Mouse (Mus musculus) cerebellum, postnatal 4 days (tissue): ENCODE measurements around the gene Stk32c.
A peak's percentile ranks its signal among the peaks of the same experiment; 100 is the strongest.

Experiments
- DNase-seq, 2 experiments: peaks; one replicate each; pipeline ENCODE4 v3.0.0; 2022; ENCODE audit warnings: low spot score in 2 of 2, mixed read lengths in 1 of 2

The Stk32c gene

DNA sequence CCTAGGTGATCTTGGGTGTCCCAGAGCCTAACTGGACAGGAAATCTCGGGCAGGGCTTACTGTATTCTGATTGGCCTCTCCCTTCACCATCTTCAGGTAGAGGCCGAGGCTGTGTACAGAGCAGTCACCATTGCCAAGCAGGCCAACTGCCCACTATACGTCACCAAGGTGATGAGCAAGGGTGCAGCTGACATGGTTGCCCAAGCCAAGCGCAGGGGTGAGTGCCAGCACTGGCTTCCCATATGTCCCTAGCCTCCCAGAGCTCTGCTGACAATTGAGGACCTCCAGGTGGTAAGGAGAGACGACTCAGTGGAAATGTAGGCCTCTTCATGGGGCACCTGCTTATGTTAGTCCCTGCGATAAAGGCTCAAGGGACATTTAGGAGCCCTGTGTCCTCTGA lies 118.3 kb downstream of the Stk32c start:
- no peak for DNase-seq

DNA sequence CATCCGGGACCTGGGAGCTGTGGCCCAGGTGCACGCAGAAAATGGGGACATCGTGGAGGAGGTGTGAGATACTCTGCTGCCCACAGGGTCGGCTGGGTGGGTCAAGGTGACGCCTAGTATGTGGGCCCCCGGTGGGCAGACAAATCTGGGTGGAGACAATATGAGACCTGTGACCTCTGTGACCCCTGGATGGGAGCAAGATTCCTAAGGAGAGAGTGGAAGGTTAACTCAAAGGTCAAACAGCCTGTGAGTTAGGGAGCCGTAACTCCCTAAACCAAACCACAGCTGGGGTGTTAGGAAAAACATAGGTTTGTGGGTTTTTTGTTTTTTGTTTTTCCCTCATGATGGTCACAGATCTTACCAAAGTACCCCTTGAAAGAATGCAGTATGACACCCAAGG lies 119.3 kb downstream of the Stk32c start:
- DNase-seq = no peak

DNA sequence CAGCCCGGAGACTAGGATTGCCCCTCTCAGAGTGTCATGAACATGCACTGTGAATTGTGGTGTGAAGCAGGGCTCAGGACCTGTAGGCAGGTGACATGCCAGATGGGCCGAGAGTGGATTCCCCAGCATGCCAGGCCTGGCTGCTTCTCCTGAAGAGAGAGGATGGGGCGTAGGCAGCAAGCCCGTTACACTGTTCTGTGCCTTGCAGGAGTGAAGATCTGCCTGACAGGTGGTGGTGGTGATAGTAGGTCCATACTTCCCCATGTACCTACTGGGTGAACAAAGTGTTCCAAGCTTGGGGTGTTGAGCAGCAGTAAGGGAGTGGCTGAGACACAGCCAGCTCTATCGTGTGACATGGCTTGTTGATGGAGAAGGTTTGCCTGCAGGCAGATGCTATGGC lies 120.0 kb downstream of the Stk32c start:
- no peak for DNase-seq

DNA sequence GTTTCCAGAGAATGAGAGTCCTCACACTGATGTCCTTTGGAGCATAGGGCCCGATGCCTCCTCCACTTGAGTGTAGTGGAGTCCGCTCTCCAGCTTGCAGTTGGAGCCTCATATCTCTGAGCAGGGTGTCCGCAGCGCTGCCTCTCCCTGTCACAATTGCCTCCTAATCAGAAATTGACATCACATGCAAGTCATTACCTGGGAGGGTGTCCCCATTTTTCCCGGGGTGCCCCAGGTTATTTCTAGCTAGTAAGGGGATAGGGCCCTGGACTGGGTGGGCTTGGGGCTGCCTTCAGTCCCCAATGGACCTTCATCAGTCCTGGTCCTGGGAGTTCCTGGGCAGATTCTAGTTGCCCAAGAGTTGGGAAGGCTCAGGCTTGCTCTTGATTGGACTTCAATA lies 120.4 kb downstream of the Stk32c start:
- DNase-seq = no peak

- DNase-seq = no peak
Measured at GRCm38 (mm10) chr7:139091681-139092080, 121.4 kb downstream of the Stk32c start.

DNA sequence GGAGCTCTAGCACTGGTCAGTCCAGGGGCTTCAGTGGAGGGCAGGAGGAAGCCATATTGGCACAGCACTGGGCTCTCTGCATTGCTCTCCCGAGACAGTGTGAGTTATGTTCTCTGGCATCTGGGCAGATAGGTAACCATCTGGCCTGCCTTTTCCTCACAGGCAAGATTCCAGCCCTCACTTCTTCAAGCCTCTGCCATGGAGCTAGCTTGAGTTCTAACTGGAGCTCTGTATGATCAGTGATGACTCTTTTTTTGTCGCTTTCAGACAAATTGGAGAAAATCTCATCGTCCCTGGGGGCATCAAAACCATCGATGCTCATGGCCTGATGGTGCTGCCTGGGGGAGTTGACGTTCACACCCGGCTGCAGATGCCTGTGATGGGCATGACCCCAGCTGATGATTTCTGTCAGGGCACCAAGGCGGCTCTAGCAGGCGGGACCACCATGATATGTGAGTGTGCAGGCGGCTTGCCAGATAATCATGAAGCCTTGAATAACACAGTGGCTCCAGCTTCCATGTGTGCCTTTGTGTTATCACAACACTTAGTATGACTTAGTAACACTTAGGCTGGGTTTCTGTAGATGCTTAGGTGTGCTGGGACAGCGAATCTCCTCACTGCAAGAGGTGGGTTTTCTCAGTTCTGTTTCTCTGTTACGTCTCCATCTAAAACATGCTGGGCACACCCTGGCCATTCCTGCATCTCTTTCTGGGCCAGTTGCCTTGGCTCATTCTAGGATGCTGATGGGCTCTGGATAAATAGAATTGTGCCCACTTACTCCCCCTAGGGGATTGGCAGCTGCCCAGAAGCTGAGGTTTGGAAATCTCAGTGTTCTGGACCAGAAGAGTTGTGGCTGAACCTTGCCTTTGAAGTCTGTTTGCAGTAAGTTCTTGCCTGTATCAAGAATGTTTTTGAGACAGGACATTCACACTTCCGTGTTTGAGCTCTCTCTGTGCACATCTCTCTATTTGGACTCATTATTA lies 122.9 kb downstream of the Stk32c start:
- peak in 1 of 2 experiments; percentile 56 for DNase-seq

DNA sequence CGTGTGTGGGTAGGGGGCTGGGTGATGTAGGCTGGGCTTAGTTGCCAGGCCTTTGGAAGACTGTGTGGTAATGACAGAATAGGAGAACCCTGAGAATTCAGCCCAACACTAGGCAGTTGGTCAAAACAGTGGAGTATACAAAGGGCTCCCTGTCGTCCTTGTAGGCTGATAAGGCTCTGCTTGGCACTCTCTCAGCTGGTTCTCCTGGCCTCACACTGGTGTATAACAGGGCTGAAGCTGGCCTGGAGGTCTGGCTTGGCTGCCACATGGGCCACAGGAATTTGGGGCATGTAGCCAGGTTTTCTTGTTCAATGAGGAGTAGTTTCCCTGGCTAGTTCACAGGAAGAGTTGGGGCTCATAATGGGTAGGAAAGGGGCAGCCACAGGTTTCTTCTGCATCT lies 125.3 kb downstream of the Stk32c start:
- DNase-seq = no peak

DNA sequence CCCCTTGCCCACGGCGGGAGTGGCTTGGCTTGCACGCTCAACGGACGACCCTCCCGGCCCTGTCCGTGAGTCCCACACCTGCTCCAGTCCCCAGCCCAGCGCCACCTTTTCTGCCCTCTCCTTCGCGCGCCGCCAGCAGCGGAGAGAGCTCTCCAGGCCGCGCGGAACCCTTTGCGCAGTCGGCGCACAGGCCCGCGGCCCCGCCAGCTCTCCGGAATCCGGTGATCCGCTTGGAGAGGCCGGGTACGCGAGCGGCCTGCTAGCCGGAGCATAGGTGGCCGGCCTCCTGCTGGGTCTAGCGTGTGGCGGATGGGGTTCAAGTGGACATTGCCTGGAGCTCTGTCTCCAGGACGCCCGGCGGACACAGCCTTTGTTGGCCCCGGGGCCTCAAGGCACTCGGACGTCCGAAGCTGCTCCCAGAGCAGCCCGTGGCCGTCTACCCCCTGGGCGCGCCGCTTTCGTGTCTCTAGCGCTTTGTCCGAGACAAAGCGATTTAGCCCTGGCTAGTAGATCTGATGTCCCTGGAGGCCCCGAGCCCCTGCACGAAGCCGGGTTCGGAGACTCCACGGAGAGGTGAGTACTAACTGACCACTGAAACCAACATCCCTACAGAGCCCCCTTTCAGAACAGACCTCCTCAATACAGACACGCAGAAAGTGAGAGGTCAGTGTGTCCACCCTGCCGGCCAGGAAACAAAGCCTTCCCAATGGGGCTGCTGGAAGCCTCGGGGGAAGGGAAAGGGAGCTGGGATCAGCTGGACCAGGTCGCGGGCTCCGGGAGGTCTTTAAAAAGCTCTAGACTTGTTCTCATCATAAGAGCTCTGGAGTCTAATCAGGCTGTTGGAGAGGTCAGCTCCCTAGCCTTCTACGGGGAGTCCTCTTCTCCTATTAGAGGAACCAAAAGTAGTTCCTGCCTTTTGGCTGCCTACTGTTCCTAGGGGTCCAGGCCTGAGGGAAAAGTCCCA lies 126.6 kb downstream of the Stk32c start:
- DNase-seq = no peak

DNA sequence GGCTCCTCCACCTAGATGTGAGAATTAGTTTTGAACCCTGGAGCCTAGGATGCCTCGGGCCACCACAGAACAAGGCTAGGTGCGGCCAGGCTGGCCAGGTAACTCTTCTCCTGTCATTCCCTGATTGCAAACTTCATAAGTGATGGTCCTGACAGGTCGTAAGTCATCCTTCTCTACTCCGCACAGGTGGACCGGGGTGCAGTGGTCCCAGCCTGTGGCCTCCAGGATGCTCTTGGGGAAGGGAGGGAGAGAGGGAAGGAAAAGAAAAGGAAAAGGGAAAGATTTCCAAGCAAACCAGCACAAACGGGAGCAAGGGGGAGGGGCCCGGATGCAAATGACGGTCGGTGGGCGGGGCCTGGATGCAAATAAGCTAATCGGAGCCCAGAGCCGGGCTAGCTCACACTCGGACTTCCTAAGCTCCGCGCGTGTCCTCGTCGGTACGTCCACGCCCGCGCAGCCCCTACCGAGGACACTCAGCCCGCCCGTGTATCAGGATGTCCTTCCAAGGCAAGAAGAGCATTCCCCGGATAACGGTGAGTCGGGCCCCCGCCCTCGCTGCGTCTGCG lies 127.4 kb downstream of the Stk32c start, which contains the start of gene Dpysl4:
Gene Dpysl4, plus strand, starts transcription at position 373 of the 566 bp plus-strand sequence.
- DNase-seq = peak; percentile 71 to 83

GRCm38 (mm10) chr7:139084316-139084715 lies 128.8 kb downstream of the Stk32c start:
- no peak for DNase-seq

- DNase-seq = no peak
Measured at GRCm38 (mm10) chr7:139082281-139082680, 130.8 kb downstream of the Stk32c start.

GRCm38 (mm10) chr7:139081158-139081557 lies 131.9 kb downstream of the Stk32c start:
- no peak for DNase-seq

GRCm38 (mm10) chr7:139080714-139081113 lies 132.4 kb downstream of the Stk32c start:
- DNase-seq = peak in 1 of 2 experiments; percentile 57

DNA sequence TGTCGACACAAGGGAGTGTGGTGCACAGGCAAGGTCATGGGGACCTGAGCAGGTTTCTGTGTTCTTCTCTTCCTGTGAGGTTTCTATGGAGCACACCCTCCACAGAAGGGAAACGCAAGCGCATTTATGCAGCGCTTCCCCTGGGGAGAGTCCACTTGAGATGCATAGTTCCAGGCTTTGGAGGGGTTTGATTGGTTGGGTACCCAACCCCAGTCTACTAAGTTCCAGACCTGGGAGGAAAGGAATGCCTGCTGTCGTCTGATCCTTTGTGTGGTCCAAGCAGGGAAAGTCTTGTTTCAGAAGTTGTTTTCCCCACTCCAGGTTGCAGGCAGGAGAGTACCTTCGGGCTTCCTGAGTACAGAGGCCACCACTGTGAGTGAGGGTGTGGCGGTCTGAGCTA lies 134.0 kb downstream of the Stk32c start:
- no peak for DNase-seq

DNA sequence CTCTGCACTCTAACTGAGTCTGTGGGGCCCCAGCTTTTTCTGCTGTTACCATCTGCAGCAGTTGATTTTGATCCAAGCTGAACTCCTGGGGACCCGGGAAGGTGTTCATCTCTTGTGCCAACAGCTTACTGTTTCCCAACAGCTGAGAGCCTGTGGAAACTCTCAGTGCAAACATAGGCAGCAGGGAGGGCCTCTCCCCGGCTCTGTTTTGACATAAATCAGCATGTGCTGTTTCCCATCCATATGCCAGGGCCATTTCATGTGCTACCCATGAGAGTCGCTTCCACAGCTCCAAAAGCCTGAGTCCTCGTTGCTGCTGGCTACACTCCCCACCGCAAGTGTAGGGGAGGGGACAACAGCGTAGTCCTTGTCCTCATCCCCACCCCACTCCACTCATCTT lies 134.9 kb downstream of the Stk32c start:
- DNase-seq = no peak

DNA sequence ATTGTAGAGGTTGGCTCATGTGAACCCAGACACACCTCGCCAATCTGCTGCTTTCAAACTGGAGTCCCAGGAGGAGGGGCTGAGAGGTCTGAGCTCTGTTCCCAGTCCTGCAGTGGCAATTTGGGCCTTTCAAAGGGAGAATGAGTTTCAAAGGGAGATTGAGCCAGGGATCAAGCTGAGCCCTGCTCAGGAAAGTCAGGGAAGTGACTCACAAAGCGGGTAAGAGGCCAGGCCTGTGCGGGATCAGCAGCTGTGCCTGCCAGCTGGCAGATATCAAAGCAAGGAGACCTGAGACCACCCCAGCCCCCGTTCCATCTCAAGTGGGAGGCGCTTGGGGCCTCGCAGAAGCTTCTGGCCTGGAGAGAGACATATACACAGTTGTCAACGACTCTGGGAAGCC lies 135.8 kb downstream of the Stk32c start:
- no peak for DNase-seq

DNA sequence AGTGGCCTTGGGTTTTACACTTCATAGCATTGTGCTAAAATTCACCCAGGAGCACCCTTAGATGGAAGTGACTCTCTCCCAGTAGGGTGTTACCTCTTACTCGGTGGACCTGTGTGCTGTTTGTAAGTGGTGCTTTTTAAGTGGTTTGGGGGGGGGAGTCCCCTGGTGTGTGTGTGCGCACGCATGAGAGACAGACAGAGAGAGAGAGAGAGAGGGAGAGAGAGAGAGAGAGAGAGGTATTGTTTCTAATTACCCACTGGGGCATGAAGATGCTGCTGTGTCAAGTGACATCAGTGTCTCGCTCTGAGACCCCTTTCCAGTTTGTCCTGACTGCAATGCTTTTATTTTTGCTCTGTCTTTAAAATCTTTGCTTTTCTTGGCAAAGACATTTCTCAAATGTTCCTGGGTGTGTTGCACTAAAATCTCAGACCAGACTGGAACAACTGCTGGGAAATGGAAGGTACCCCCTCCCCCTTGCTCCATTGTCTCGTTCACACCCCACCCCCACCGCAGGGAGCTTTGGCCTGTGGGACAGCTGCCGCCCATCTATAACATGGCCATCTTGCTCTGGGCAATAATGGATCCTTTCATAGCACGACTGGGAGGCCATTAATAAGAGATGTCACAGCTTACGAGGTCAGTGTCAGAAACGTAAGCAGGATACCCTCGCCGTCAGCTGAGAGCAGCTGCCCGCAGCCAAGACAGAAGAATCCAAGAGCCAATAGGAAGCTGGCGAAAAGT lies 137.9 kb downstream of the Stk32c start:
- no peak for DNase-seq

DNA sequence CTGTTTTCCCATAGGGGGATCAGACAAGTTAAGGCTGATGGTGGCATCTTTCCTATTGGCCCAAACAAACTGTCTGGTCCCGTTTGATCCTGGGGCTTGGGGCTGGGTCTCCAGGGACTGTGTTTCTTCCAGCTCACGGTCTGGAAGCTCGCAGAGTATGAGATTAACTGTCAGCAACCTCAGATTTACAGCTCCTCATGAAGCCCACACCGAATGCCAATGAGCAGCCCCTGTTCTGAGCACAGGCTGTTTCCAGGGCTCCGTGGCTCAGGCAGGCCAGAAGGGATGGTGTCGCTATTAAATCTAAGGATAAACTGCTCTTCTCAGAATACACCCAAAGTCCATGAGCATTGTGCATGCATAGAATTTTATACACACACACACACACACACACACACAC lies 138.9 kb downstream of the Stk32c start:
- no peak for DNase-seq

DNA sequence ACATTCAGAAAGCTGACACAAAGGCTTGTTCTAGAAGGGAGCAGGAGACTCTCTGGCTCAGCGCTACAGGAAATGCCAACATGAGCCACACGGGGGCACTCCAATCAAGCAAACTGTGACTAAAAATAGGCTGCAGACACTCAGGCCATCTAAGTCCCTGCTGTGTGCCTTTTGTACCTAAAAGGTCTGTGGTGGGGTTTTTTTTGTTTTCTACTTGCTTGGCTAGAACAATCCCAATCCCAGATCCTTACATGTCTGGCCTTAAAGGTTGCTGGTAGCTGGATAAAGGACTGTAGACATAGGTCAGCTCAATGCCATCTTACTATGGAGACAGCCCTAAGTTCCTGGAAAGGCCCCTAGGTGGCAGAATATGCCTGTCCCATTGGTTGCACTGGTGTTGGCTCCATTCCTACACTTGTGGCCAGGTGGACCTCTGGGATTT lies 144.9 kb downstream of the Stk32c start:
- DNase-seq = peak; percentile 78 to 89

- no peak for DNase-seq
Measured at GRCm38 (mm10) chr7:139063406-139063805, 149.7 kb downstream of the Stk32c start.
